Mouse (Mus musculus): ENCODE data around the gene Rcl1.

Rcl1 gene

DNA sequence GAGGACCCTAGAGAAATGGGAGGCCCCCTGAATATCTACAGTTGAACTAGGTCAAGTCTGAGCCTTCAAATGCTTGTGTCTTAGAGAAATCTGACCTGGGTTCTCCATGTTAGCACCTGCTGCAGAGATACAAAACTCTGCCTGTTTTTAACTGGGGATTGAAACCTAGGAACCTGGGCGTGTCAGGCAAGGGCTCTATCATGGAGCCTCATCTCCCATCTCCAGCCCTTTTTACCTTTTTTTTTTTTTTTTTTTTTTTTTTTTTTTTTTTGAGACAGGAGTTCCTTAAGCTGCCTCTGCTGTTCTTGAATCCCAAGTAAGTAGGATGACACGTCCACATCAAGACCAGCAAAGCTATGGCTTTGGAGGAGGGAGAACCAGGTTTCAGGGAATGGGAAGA is 50.3 kb downstream of the Rcl1 start:
- no peak for DNase-seq (ENCODE audit: low spot score in 2 of 2)

DNA sequence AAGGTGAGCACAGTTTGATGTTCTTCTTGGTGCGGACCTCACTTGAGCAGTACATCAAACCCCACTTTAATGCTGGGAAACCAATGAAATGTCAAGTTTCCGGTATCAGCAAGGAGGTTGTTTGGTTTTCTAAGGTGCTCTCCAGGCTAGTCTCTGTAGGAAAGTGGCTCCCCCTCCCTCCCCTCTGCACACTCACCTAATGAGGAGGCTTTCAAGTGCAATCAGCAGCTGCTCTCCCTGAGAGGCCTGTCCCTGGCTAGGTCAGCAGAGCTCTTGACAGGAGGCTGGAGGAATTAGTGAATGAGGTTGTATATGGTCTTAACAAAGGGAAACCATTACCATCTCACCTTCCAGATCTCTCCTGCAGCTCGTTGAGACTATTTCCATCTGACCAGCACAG is 54.4 kb downstream of the Rcl1 start:
- DNase-seq (ENCODE audit: low spot score in 2 of 2) = no peak

DNA sequence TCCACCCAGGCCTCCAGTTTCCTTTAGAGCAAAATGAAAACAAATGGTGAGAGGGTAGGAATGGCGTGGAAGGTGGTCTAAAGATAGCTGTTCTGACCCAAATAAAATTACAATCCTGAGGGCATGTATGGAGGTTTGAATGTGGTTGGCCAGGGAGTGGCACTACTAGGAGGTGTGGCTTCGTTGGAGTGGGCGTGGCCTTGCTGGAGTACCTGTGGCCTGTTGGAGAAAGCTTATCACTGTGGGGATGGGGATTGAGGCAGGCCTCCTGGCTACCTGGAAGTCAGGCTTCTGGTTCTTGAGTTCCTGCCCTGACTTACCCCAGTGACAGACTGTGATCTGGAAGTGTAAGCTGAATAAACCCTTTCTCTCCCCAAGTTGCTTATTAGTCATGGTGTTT is 55.2 kb downstream of the Rcl1 start:
- no peak for DNase-seq (ENCODE audit: low spot score in 2 of 2)

DNA sequence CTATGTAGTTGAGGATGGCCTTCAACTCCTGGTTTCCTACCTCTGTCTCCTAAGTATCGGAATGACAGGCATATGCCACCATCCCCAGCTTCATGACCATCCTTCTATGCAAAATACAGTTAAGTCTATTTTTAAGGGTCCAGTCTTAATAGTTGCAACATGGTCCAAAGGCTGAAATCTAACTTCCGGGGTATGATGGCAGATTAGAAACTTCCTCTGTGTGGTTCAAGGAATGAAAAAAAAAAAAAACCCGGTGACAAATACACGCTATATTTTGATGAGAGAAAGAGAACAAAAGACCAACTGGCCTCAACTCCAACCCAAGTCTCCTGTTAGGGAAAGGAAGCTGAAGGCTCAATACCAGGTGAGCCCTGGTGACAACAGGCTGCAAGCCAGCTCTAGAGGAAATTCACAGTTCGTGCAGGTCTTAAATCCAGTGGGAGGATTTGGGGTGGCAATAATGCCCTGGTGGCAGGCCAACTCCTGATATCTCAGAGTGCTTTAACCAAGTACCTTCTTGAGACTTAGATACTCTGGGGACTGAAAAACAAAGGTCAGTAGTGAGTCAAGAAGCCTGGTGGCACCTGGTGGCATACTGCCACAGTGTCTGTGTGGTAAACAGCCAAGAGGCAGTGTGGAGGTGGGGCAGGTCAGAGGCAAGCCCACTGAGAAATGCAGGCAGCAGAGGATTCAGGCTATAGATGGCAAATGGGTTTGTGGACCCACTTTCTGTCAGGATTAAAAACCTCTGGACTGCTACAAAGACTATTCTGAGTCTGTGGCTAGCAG is 56.7 kb downstream of the Rcl1 start:
- DNase-seq (ENCODE audit: low spot score in 2 of 2) = no peak

DNA sequence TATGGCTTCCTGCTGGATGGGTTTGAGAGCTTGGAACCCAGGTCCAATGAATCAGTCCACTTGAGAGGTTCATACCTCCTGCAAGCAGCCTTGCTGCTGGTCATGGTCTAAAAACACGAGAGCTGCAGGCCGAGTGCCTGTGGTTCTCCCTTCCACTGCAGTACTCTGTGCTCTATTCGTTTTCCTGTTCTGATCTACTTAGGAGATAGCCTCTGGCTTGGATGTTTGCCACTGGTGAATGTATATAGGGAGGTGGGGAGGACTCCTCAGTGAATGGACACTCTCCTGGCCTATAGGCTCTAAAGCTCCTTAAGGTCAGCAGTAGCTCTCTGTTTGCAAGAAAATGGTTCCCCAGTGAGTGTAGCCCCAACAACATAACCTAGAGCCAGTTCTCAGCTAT is 57.3 kb downstream of the Rcl1 start:
- DNase-seq (ENCODE audit: low spot score in 2 of 2) = no peak

DNA sequence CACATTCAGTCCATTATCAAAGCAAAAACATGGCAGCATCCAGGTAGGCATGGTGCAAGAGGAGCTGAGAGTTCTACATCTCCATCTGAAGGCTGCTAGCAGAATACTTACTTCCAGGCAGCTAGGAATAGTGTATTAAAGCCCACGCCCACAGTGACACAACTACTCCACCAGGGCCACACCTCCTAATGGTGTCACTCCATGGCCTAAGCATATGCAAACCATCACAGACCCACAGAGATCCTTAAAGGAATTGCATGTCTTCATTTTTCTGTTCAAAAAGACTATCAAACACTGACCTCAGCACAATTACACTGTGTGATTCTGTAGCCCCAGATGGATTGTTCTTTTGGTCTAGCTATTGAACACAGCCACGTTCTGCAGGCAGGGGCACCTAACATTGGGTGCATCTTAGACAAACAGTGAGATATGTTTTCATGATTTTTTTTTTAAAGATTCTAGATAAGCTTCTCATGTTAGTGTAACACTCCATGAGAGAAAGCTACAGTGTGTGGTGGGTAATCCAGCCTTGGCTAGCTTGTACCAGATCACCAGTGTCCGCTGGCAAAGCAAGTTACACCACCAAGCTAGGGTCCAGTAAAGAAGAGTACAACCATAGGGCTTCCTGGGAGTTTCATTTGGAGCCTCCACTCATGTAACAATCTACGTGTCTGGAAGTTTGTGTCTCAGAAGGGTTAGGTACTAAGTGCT is 62.8 kb downstream of the Rcl1 start:
- DNase-seq (ENCODE audit: low spot score in 2 of 2) = no peak

DNA sequence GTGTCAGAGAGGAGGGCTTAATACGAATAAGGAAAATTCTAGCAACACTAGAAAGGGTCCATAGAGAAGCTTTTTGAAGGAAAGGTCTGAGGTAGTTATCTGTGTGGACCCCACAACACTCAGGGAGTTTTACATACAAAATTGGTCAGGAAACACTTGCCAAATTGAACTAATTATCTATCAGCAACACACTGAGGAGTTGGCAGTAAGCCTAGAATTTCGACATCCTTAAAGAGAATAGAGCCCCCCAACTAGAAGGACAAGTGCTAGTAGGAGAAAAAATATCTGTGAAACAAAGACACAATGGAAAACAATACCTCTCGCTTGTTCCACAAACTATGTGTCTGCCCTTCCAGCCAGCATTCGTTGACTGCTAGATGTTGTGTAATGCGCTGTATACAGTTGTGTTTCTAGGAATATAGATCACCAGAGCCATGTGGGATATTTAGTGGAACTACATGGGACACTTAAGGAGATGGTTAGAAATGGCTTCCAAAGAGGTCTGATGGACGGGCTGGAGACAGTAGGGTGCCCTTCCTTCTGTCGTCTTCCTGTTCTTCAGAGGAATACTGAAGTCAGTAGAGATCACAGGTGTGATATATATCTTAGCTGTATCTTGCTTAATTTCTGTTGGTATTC is 63.5 kb downstream of the Rcl1 start:
- no peak for DNase-seq (ENCODE audit: low spot score in 2 of 2)

DNA sequence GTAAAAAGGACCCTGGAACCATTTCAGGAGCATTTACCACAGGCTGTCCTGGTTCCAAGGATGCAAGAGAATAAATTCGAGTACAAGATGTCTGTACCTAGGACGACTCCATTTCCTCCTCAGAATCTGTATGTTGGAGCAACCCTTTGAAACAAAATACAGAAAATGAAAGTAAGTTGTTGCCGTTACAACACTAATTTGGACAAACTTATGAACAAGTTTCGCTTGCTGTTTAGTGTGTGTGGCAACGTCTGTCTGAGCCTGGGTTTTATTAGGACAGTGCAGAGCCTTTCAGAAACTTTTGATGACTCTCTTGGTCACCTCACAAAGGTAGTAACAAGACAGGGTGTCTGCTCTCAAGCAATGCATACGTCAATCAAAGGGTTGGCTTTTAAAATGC is 66.8 kb downstream of the Rcl1 start:
- no peak for DNase-seq (ENCODE audit: low spot score in 2 of 2)

DNA sequence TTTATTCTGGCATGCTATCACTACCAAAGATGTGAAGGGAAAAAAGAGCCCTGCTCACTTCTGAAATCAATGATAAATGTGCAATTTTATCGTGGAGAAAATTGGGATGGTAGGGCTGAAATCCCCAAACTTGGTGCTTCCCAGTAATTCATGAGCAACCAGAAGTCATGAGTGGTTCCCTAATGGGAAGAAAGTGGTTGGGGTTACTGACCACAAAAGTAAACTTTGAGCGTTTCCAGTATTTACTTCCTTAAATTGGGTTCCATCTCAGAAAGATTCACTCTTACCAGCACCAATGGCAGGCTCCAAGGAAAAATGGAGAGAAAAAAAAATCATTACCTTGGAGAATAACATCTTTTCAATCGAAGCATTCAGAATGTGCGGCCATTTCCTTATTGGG is 79.2 kb downstream of the Rcl1 start:
- DNase-seq (ENCODE audit: low spot score in 2 of 2) = no peak

DNA sequence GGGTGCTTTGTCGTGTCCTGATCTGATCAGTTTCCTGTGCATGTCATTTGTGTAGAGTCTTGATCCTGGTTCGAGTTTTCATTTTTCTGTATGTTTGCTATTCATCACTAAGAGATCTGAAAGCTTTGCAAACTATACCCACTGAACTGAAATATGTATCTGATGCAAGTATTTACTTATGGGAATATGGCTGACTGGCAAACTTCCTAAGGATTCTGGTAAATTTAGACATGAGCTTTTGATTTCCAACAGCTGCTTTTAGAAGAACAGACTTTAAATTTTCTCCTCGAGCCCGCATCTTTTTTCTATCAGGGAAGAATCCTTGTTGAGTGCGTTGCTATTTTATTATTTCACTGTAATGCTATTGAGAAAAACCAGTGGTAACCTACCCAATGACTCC is 81.0 kb downstream of the Rcl1 start:
- no peak for DNase-seq (ENCODE audit: low spot score in 2 of 2)

DNA sequence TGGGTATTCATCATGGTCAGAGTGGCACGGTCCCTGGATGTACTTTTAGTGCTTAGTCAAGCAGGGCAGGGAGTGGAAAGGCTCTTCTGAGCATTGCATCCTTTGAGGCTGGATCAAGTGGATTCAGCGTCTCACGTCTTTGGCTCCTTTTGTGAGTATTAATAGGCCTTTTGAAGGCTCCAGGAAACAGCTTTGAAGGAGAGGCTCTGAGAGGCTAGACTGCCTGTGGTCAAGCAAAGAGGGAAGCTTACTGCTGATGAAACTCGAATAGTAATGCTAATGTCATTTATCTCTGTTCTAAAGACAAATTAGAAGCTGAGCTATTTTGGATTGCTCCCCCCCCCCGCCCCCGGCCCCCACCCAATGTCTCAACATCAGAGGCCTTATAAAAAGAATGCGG is 83.9 kb downstream of the Rcl1 start:
- no peak for DNase-seq (ENCODE audit: low spot score in 2 of 2)

DNA sequence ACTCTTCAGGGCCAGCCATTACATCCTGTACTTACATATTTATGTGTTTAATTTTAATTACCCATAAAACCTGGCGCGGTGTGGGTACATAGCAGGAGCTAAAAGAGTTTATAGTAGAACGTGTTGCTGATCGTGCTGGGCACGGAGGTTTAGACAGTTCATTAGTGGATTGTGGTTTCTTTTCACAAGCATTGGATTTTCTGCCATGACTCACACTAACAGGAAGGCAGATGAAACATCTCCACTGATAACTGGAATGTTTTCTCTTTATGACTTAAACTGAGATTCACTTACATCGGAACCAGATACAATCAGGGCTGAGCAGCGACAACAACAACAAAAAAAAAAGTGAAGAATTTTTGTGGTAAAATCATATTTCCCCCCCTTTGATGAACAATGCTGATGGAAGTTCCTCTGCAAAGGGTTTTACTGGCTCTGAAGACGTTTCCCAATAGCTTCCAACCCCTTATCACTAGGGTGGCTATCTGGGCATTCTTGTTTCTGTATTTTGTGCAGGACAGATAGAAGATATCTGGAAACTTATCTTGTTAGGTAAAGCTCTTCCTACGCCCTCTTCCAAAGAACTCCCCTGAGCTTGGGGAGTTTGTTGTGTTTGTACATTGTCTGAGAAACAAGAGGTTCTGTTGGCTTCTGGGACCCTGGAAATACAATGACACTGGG is 84.5 kb downstream of the Rcl1 start:
- DNase-seq (ENCODE audit: low spot score in 2 of 2) = no peak

DNA sequence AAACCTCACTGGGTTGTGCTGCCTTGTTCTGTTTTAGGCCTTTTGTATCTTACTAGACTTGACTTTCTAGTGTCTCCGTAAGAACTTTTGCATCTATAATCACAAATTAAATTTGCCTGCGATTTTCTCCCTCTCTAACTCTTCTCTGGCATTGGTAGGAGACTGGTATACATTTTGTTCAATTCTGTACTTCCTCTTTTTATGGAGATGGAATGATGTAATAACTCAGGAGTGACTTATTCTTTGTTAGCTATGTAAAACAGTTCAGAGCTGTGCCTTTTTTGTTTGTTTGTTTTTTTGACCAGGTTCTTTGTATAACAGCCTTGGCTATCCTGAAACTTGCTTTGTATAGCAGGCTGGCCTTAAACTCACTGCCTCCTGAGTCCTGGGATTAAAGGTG is 87.7 kb downstream of the Rcl1 start:
- no peak for DNase-seq (ENCODE audit: low spot score in 2 of 2)

Data from right cerebral cortex, postnatal 36 days (tissue).